Mouse (Mus musculus): ENCODE data around the gene Adgrg6. TPM values are rescaled to one million over a fixed set of nuclear protein-coding genes. Genes with fewer than 3 reads are reported as not detected.

Gene Adgrg6
- total RNA-seq, 2 experiments from 2014 or later = 3.2 to 3.3 TPM

GRCm38 (mm10) chr10:14491838-14492237, 53.6 kb downstream of the Adgrg6 start:
- no peak for DNase-seq

GRCm38 (mm10) chr10:14483257-14483656, 62.2 kb downstream of the Adgrg6 start:
- no peak for DNase-seq

GRCm38 (mm10) chr10:14482483-14482882, 63.0 kb downstream of the Adgrg6 start:
- DNase-seq = no peak

- no peak for DNase-seq
These were observed 64.5 kb downstream of the Adgrg6 start for GRCm38 (mm10) chr10:14480928-14481327.

GRCm38 (mm10) chr10:14476393-14476792, 69.1 kb downstream of the Adgrg6 start:
- DNase-seq = no peak

- DNase-seq = no peak
These were observed 69.8 kb downstream of the Adgrg6 start for GRCm38 (mm10) chr10:14475641-14476040.

GRCm38 (mm10) chr10:14474541-14475305, 70.7 kb downstream of the Adgrg6 start:
- no peak for DNase-seq

- no peak for DNase-seq
These were observed 74.4 kb downstream of the Adgrg6 start for GRCm38 (mm10) chr10:14471039-14471550.

- DNase-seq = no peak
These were observed 76.8 kb downstream of the Adgrg6 start for GRCm38 (mm10) chr10:14468623-14469022.

- no peak for DNase-seq
These were observed 81.5 kb downstream of the Adgrg6 start for GRCm38 (mm10) chr10:14463796-14464511.

- DNase-seq = no peak
These were observed 84.4 kb downstream of the Adgrg6 start for GRCm38 (mm10) chr10:14460933-14461514.

GRCm38 (mm10) chr10:14460252-14460932, 85.1 kb downstream of the Adgrg6 start:
- DNase-seq = no peak

- DNase-seq = no peak
These were observed 85.6 kb downstream of the Adgrg6 start for GRCm38 (mm10) chr10:14459819-14460218.

- DNase-seq = no peak
These were observed 86.1 kb downstream of the Adgrg6 start for GRCm38 (mm10) chr10:14459330-14459729.

GRCm38 (mm10) chr10:14454481-14454880, 91.0 kb downstream of the Adgrg6 start:
- DNase-seq = no peak

GRCm38 (mm10) chr10:14451811-14452210, 93.6 kb downstream of the Adgrg6 start:
- DNase-seq = no peak

GRCm38 (mm10) chr10:14450073-14450472, 95.4 kb downstream of the Adgrg6 start:
- DNase-seq = no peak

GRCm38 (mm10) chr10:14445590-14446291, 99.7 kb downstream of the Adgrg6 start:
- DNase-seq = no peak

GRCm38 (mm10) chr10:14440860-14441579, 104.4 kb downstream of the Adgrg6 start:
- no peak for DNase-seq

GRCm38 (mm10) chr10:14404070-14404469, 141.4 kb downstream of the Adgrg6 start:
- DNase-seq = peak; percentile 10

GRCm38 (mm10) chr10:14401744-14402143, 143.7 kb downstream of the Adgrg6 start:
- peak; percentile 42 for DNase-seq
